Mouse (Mus musculus) lung, adult 2 months (tissue): ENCODE measurements around the gene Rplp0. TPM values are rescaled to one million over a fixed set of nuclear protein-coding genes. Genes with fewer than 3 reads are reported as not detected.
"Not testable (repeated sequence)": the region's sequence is repeated elsewhere in the genome, so short reads cannot be mapped to it uniquely, and the experiment has no call there.

Source experiments
- DNase-seq: peaks from one replicate; pipeline ENCODE4 v3.0.0; 2022
- H3K4me1 ChIP-seq: fragments of 200-500 bp; 2 replicates; pipeline ENCODE4 v1.6.1; 2011; ENCODE audit warnings: low read length; ENCODE audit not compliant: control insufficient read depth, insufficient read depth
- H3K4me3 ChIP-seq: fragments of 200-500 bp; replicated peaks from 2 replicates; pipeline ENCODE3; 2011; ENCODE audit warnings: low read depth, mild to moderate bottlenecking, control low read depth, low read length; ENCODE audit errors: extremely low read depth
- CTCF ChIP-seq: fragments of 200-500 bp; IDR thresholded peaks from 2 replicates; pipeline ENCODE4 v1.5.1; 2011; ENCODE audit warnings: mild to moderate bottlenecking, low read length, control low read depth; ENCODE audit not compliant: insufficient read depth
- POLR2A ChIP-seq: fragments of 200-500 bp; IDR thresholded peaks from 2 replicates; pipeline ENCODE4 v1.6.1; 2011; ENCODE audit warnings: low read depth, mild to moderate bottlenecking, control low read depth, low read length, borderline replicate concordance; ENCODE audit errors: extremely low read depth
- WGBS: fragments of 180-500 bp; shearing (Covaris S2); methylation state at CpG from one replicate; pipeline ENCODE4 v1.1.7; 2018; 5-methylcytosine and 5-hydroxymethylcytosine counted together
- polyA plus RNA-seq: library from polyadenylated mRNA; depleted of rRNA; stranded (reverse); fragments of >200 nt; gene quantifications from 2 replicates; pipeline ENCODE4 v1.2.3, GENCODE M21; 2012

Gene Rplp0
- polyA plus RNA-seq, 1 experiment = 1,185 TPM

- H3K4me1 ChIP-seq = peaks cover 14% of the 10 kb centered on the region
- WGBS = 31% methylated on average over 17 of the region's 17 CpGs
- peak; percentile 20 for DNase-seq
- H3K4me3 ChIP-seq = no peak overlapping the region
- TF ChIP-seq CTCF = no peak
- TF ChIP-seq POLR2A = peak; percentile 62; the same call in 1 of the 2 replicates
These were observed 13.6 kb downstream of the Rplp0 start for GRCm38 (mm10) chr5:115572679-115573535.

- no peak for DNase-seq
- H3K4me1 ChIP-seq = peaks cover 14% of the 10 kb centered on the region
- TF ChIP-seq POLR2A (no peak), CTCF (no peak)
- 42% methylated on average over 8 of the region's 8 CpGs for WGBS
- H3K4me3 ChIP-seq = no peak overlapping the region
These were observed 15.7 kb downstream of the Rplp0 start for GRCm38 (mm10) chr5:115574992-115575391.

- DNase-seq = not testable (repeated sequence)
- WGBS = 91% methylated on average over 4 of the region's 4 CpGs
These were observed 18.4 kb downstream of the Rplp0 start for GRCm38 (mm10) chr5:115577686-115578085.

GRCm38 (mm10) chr5:115578922-115579321, 19.7 kb downstream of the Rplp0 start:
- WGBS = 91% methylated on average over 14 of the region's 14 CpGs
- DNase-seq = no peak

More at GRCm38 (mm10) chr5:115577686-115578085, 18.4 kb downstream of the Rplp0 start:
- not testable (repeated sequence) for H3K4me3 ChIP-seq, H3K4me1 ChIP-seq

GRCm38 (mm10) chr5:115579363-115579762, 20.1 kb downstream of the Rplp0 start:
- no peak for TF ChIP-seq CTCF
- TF ChIP-seq POLR2A = no peak
- Histone ChIP-seq H3K4me3 (no peak overlapping the region), H3K4me1 (peaks cover 2% of the 10 kb centered on the region; the same call in 1 of the 2 replicates)
- no peak for DNase-seq
- WGBS = 79% methylated on average over 5 of the region's 5 CpGs

More at GRCm38 (mm10) chr5:115578922-115579321, 19.7 kb downstream of the Rplp0 start:
- TF ChIP-seq CTCF = no peak
- no peak for TF ChIP-seq POLR2A
- no peak overlapping the region for H3K4me3 ChIP-seq
- peaks cover 5% of the 10 kb centered on the region for H3K4me1 ChIP-seq

- no peak for TF ChIP-seq POLR2A
- no peak for TF ChIP-seq CTCF
- Histone ChIP-seq H3K4me1 (no peaks in the 10 kb centered on the region), H3K4me3 (no peak overlapping the region)
- 74% methylated on average over 14 of the region's 14 CpGs for WGBS
- DNase-seq = no peak
These were observed 21.1 kb downstream of the Rplp0 start for GRCm38 (mm10) chr5:115580229-115581001.

- TF ChIP-seq CTCF (no peak), POLR2A (no peak)
- WGBS = 89% methylated on average over 9 of the region's 9 CpGs
- no peaks in the 10 kb centered on the region for H3K4me1 ChIP-seq
These were observed 22.4 kb downstream of the Rplp0 start for GRCm38 (mm10) chr5:115581662-115582061.

GRCm38 (mm10) chr5:115585616-115586015, 26.3 kb downstream of the Rplp0 start:
- 88% methylated on average over 12 of the region's 12 CpGs for WGBS
- no peak for DNase-seq
- H3K4me1 ChIP-seq = no peaks in the 10 kb centered on the region
- no peak overlapping the region for H3K4me3 ChIP-seq
- TF ChIP-seq POLR2A (no peak), CTCF (no peak)

More at GRCm38 (mm10) chr5:115581662-115582061, 22.4 kb downstream of the Rplp0 start:
- DNase-seq = no peak
- H3K4me3 ChIP-seq = no peak overlapping the region

GRCm38 (mm10) chr5:115586166-115586565, 26.9 kb downstream of the Rplp0 start:
- H3K4me3 ChIP-seq = no peak overlapping the region
- WGBS = 91% methylated on average over 15 of the region's 15 CpGs
- TF ChIP-seq POLR2A = no peak
- no peak for TF ChIP-seq CTCF
- DNase-seq = no peak
- H3K4me1 ChIP-seq = no peaks in the 10 kb centered on the region

- DNase-seq = no peak
- TF ChIP-seq POLR2A (no peak), CTCF (no peak)
- no peak overlapping the region for H3K4me3 ChIP-seq
These were observed 27.5 kb downstream of the Rplp0 start for GRCm38 (mm10) chr5:115586780-115587179.

More at GRCm38 (mm10) chr5:115586780-115587179, 27.5 kb downstream of the Rplp0 start:
- WGBS = 92% methylated on average over 2 of the region's 2 CpGs
- no peaks in the 10 kb centered on the region for H3K4me1 ChIP-seq
